Mouse (Mus musculus): ENCODE results near the gene Zfp638.
"Not testable (repeated sequence)": the region's sequence is repeated elsewhere in the genome, so short reads cannot be mapped to it uniquely, and the experiment has no call there.

The Zfp638 gene

DNA sequence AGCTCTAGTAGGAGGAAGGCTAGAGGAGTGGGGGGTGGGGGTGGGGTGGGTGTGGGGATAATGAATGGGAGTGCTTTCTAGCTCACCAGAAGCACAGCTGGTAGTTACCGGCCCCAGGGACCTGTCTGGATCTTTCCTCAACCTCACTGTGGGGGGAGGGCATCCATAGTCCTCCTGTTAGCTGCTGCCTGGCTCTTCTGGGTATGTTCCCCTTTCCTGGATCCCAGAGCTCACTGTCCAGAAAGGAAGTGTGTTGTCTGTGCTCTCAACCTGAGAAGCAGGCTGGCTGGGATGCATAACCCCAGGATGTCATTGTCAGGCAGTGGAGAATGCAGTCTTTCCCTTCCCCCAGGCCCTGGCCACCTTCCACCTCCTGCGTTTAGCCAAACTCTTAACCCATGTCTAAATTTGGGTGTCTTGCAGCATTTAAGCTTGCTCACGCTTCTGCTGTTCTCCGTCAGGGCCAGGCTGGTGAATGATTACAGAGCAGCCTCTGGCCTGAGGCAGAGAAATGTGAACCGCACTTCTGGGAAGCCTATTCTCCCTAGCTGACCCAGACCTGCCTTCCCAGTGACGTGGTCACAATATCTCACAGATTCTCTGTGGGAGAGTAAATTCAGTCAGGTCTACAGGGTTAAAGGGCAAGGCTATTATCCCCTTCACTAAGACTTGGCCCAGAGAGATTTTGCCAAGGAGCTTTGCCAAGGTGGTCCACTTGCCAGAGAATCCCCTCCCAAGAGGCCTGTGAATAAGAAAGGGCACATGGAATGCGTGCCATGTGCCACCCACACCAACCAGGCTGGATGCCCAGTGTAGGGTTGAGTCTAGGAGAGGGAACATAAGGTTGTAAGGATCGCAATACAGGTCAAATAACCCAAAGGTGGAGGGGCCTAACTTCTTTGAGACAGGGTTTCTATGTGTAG, 143.7 kb downstream of the Zfp638 start:
- peak; percentile 61 for DNase-seq (ENCODE audit: low spot score)

DNA sequence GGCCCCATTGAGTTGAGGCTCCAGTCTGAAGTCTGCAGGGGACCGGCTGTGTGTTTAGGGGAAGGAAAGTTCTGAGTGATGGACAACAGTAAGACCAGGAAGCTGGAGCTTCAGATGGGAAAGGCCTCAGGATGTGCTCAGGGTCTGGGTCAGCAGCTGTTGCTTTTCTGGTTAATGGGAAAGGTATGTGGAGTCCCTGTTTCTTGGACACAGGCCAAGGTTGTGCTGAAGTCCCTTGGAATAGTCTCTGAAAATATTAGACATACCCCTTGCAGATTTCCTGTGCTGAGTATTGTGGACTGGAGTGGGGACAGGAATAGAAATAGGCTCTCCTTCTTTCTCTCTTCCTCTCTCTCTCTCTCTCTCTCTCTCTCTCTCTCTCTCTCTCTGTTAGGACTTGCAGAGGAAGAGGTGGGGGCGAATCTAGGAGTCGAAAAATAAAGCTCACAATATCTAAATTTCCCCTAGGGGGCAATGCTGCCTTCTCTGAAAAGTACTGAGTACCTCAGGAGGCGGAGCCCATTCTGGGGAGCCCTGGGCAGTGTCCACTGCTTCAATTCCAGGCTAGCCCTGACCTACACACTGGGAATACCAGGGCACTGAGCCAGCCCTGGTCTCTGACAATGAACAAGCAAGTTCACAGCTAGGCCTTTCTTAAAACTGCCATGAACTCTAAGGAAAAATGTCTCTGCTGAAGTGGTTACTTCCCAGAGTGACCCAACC, 148.2 kb downstream of the Zfp638 start:
- DNase-seq (ENCODE audit: low spot score), result not testable (repeated sequence)

DNA sequence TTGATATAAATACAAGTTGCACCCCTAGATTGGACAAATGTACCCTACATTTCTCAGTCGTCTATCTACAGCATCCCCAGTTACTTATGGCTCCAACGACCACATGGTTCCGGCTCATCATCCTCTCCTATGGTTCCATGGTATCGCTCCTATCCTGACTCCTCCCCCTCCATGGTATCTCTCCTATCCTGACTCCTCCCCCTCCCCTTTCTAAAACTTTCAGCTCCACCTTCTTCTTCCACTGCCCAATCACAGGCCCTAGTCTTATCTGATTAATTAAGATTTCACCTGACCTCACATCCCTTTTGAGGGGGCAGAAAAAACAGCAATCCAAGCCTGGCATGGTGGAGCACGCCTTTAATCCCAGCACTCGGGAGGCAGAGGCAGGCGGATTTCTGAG, 149.9 kb downstream of the Zfp638 start:
- DNase-seq (ENCODE audit: low spot score), result no peak

DNA sequence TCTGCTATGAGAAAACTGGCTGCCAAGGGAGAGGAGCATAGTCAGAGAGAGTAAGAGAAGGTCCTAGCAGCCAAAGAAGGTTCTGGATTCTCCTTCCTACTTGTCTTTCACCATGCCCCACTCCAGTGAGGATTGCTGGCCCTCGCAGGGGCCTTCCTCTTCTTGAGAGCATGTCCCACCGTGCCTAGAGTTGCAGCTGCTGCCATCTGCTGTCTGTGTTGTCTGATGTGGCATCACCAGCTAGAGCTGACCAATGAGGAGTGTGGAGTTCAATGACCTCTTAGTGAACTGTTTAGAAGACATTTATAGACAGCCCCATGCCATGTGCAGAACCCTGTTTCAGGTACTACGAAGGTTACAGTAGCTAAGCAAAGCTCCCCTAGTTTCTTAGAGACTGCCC, 150.5 kb downstream of the Zfp638 start:
- DNase-seq (ENCODE audit: low spot score), result no peak

DNA sequence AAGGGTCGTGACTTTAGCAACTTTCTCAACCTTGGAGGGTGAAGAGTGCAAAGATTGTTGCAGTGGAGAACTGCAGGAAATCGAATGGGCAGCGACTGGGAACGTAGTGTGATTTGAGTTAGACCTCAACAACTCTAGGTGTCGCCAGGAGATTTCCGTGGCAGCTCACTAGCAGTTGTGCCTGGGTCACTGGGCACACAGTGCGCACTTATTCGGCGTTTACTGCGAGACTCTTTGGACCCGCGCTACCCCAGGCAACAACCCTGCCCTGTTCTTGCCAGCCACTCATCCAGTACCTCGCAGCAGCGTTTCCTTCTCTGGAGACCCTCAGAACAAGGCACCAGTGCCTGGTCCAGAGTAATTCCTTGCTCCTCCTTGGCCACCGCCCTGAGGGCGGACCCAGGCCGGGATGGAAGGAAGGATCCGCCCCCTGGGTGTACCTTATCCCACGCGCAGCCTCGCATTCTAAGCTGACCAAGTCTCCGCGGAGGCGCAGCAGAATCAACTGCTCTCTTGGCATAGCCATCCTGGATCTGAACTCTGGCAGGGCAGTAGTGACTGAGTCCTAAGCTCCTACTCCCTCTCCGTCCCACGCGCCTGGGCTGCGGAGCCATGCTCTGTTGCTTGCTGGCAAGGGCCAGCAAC, 152.1 kb downstream of the Zfp638 start:
- peak; percentile 46 for DNase-seq (ENCODE audit: low spot score)

DNA sequence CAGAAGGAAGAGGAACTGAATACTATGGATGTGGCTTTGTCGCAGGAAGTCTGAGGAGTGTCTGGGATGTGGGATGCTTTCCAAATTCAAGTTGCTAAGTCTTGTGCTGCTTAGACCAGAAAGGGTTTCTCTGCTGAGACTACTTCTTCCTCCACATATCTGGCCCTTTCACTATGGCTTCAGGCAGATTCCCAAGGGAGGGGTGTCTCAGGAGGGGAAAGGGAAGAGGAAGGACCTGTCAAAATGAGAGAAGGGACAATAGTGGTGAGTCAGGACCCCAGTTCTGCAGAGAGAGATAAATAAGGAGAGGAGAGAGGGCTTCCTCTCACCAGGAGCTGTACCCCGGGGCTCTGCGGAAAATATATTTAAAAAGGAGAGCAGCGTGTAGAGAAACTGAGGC, 153.1 kb downstream of the Zfp638 start:
- no peak for DNase-seq (ENCODE audit: low spot score)

DNA sequence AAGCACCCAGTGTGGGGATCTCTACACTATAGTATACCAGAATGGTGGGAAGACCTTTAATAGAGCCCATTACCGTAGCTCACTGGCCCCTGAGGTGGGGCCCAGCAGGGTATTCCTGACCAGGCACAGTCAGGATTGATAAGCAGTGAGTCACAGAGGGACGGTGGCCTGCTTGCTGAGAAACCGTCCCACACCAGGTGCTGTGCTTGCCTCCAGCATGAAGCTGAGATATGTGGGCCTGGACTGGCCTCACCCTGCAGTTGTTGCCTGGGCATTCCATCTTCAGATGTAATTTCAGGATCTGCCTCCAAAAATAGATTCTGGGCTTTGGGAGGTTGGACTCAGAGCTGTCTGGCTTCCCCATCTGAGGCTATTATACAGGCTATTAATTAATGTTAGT, 155.1 kb downstream of the Zfp638 start:
- DNase-seq (ENCODE audit: low spot score), result no peak

DNA sequence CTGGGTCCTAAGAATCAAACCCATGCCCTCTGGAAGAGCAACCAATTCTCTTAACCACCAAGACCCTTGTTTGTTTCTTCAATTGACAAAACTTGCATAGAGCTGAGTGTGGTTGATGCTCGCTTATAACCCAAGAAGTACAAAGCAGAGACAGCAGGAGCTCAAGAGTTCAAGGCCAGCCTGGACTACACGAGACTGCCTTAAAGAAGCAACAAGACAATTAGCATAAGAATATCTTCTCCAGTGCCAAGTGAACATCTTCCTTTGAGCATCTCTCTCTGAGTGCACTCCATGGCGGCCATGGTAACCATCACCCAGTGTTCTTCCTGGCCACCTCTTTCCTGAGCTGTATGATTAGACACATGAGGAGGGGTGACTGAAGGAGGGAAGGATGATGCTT, 158.7 kb downstream of the Zfp638 start:
- DNase-seq (ENCODE audit: low spot score), result no peak

DNA sequence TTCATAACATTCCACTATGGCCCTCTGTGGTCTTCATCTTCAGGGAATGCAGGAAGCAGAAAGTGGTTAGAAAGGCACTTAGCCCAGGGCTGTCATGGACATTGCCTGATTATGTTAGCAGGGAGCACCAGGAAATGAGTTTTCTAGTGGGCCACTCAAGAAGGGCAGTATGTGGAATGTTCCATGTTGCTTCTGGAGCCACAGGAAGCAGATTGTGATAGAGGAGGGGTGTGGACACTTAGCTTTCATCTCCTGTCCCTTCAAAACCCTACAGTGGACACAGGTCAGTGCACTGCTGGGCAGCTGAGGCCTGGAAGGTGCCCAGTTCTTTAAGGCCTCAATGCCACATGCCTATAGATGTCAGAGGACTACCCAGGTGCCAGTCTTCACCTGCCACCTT, 161.9 kb downstream of the Zfp638 start:
- DNase-seq (ENCODE audit: low spot score), result no peak

DNA sequence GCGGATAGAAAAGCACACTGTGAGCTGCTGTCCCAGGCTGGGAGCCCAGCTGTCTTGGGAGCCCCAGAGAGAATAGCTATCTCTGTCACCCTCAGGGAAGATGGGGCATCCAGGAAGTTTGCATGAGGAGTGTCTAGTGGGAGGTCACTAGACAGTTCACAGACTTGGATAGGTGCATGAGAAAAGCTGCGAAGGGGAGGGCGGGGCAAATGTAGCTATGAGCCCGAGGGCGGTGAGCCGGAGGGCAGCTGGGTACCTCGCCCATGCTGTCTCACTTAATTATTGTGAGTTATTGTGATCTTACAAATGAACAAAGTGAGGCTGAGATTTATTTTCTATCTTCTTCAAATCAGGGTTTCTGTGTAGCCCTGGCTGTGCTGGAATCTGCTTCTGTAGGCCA, 162.9 kb downstream of the Zfp638 start:
- DNase-seq (ENCODE audit: low spot score), result no peak

DNA sequence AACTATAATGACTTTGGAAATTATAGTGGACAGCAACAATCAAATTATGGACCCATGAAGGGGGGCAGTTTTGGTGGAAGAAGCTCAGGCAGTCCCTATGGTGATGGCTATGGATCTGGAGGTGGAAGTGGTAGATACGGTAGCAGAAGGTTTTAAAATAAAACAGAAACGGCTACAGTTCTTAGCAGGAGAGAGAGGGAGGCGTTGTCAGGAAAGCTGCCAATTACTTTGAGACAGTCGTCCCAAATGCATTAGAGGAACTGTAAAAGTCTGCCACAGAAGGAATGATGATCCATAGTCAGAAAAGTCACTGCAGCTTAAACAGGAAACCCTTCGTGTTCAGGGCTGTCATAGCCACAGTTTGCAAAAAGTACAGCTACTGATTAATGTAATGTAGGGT, 165.6 kb downstream of the Zfp638 start:
- not testable (repeated sequence) for DNase-seq (ENCODE audit: low spot score)

Measured in yolk sac, embryonic 10.5 days (tissue).